Mouse (Mus musculus) adipocyte (in vitro differentiated cells): Measurements from ENCODE around the gene Sema4d.

Experiments
- DNase-seq: peaks from one replicate; pipeline ENCODE4 v3.0.0-alpha.2; 2016; ENCODE audit warnings: low spot score

The Sema4d gene

DNA sequence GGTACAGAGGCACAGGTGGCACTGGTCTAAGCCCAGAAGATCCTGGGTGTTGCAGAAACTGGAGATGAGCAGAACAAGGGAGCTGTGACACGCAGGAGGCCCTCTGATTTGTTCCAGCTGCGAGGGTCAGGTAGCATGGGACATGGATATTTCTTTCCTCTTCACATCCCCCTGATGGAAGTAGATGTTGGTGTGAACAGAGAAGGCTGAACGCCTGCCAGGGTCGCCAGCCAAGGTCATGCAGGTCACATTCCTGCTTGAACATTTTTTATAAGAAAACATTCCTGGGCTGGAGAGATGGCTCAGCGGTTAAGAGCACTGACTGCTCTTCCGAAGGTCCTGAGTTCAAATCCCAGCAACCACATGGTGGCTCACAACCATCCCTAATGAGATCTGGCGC lies 66.2 kb downstream of the Sema4d start:
- no peak for DNase-seq

DNA sequence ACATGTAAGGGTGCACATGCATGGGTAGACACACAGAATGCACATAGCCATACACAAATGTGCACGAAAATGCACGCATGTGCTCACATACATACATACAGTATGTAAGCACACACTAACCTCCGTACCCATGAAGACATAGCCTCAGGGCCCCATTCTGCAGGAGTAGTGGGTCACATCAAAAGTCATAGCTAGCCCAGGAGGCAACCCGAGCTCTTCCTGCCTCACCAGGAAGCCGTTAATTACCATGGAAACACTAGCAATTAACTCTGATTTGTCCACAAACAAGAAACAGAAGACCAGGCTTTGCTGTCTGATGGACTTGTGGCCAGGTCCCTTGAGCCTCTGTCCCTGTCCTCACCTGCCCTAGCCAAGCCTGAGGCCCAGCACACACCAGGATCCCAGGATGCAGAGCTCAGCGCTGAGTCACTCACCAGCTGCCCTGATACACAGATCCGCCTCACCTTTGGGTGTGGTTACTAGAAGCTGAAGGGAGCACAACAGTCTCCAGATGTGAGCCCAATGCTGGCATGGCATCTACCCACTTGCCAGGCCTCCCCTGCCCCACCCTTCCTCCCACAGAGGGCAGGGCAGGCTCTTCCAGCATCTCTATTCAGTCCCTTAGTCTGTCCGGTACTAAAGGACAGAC lies 67.5 kb downstream of the Sema4d start:
- DNase-seq = no peak

DNA sequence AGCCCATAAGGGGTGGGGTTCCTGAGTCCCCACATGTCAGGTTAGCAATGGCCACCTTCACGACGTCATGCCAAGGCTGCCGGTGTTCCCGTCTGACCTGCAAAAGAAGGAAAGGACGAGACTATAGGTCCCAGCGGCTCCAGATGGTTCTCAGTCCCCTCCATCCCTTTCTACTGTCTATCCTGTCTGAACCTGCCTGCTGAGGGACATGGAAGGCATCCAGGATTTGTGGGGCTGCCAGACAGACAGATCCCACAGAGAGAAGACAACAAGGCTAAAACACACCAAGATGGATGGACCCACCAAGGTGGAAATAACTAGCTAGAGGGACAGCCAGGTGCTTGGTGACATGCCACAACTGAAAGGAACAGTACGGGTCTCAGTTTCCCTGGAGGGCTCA lies 68.1 kb downstream of the Sema4d start:
- no peak for DNase-seq

DNA sequence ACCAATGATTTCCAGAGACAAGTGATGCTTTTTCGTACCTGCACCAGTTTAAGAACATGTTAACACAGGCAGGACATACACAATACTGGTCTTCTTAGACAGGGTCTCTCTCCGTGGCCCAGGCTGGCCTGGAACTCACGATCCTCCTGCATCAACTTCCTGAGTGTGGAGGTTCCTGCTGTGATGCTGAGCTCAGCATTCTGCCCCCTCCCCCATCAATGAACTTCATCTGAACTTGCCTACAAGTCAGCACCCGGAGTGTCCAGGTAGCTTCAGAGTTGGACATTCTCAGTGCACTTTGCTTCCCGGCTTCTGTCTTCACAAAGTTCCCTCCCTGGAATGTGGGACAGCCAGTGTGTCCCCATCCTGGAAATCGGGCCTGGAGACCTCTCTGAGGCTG lies 69.0 kb downstream of the Sema4d start:
- no peak for DNase-seq

DNA sequence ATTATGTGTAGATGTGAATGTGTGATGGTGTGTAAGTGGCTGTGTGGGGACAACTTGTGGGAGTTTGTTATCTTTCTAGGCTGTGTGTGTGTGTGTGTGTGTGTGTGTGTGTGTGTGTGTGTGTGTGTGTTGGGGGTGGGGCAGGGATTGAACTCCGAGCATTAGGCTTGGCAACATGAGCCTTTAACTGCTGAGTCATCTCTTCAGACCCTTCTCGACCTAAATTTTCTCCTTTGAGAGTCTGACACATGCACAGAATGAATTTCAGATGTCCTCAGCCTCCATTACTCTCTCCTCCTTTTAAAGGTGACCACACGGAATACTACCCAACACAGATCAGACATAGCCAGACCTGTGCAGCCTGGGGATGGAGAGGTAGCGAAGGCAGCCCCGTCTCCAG lies 70.4 kb downstream of the Sema4d start:
- no peak for DNase-seq

DNA sequence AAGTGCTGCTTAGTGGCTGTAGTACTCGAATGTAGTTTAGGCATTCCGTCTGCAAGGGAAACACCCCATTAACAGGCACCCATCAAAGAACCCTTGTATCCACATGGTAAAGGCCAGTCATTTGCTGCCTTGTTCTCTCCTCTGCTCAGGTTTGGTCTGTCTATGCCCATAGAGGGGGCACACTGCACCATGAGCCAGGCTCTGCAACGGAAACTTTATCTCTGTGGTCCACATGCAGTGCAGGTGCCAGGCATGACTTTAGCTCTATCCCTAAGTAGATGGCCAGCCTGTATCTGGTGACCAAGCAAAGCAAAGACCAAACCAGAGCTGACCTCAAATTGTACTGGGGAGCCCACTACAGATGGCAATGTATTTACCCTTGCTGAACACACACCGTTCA lies 73.0 kb downstream of the Sema4d start:
- DNase-seq = no peak

DNA sequence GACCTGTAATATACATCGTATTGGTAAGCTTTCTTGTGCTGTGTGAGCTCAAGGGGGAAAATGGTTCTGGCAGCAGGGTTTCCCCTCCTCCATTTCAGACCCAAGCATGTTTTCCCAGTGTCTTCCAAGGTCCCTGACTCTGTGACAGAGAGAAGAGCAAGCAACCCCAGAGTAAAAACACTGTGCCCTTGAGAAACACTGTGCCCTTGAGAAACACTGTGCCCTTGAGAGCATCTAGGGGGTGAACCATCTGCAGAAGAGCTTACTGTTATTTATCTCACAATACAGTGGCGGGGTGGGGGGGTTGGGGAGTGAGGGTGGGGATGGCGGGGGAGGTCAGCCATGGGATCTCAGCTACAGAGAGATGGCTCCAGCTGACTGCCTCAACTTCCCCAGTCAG lies 74.3 kb downstream of the Sema4d start:
- no peak for DNase-seq

DNA sequence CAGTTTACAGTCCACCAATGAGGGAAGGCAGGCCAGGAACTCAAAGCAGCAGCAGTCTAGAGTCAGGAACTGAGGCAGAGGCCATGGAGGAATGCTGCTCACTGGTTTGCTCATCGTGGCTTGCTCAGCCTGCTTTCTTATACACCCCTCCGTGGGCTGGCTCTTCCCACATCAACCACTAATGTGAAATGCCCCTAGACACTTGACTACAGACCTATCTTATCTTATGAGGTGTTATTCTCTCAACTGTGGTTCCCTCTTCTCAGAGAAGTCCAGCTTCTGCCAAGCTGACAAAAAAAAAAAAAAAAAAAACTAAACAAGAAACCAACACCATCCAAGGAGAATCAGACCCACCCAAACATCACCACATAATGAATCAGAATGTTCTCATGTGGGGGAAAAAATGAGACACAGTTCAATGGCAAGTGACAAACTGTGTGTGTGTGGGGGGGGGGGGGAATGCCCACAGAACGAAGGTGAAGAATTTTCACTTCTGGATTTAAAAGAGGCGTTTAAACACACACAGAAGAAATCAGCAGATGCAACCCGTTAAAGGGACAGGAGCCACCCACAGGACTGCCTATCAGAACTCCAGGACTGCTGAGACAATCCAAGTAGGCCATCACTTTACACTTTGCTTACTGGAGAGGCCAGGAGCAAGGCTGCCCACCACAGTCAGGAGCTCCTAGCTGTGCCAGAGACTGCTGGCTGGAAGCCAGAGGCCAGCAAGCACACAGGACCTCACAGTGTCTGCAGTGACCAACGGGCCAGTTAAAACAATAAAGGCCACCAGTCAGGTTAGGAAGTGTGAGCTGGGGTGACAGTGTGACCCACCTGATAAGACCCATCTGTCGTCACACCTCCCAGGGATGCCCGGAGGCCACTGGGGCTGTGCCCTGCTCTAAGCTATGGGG lies 76.9 kb downstream of the Sema4d start:
- no peak for DNase-seq

DNA sequence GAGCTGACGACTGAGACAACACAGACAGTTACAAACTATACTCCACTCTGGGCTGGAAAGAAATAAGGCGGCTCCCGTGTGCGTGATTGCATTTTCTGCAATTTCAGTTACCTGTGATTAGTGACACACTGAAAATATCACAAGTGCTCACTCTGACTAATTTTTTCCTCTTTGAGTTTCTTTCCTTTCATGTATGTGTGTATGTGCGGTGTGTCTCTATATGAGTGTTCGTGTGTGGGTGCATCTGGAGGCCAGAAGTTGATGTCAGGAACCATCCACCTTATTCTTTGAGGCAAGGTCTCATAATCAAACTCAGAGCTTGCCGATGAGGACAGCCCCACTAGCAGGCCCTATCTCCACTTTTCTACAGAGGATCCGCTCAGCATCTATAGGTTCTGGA lies 81.5 kb downstream of the Sema4d start:
- DNase-seq = no peak

DNA sequence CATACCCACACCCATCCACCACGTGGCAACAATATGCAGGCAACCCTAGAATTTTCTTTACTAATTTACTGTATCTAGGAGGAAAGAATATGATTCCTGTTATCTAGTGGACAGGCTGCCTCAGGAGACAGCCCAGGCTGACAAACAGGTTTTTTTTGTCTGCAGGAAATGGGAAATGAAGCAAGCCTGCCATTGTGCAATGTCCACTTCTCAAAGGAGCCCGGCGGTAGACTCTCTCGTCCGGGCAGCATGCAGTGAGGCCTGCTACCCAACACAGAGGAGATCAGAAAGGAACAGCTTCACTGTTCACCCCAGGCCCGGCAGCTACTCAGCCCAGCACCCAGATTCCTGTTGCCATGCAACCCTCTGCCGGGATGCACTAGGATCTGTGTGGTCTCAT lies 82.8 kb downstream of the Sema4d start:
- DNase-seq = peak; percentile 43

DNA sequence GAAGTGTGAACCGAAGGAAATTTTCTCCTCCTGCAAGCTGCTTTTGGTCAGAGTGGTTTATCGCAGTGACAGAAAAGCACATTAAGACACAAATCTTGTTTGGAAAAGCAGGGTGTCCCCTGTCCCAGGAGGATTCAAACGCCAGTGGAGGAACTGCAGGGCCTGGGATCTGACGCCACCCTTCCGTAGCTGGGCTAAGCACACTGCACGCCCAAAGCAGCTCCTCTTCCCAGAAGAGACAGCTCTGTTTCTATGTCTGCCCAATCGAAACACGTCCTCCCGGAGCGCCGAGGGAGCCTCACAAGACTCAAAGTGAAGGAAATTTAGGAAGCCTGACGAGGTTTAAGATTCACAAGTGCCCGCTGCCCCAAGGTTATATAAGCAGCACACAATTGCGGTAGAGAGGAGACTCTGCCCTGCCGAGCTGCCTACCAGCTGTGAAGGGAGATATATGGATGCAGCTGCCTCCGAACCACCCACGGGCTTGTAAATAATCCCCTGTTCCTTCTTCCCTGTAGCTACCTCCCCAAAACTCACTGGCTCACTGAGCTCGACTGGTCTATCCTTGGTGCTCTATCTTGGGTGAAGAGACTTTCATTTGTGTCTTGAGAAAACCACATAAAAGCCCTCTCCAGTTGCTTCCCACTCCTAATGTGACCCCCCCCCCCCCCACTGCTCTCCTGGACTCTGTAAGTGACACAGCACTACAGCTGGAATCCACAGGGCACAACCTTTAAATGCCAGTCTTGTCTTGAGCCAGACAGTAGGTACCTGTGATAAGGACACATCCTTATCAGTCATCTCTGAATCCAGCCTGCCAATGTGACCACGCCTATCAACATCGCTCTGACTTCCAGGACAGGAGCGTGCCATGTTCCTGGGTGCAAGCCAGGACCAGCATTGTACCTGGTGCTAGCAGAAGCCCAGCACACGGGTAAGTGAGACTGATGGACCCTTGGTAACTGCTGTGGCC lies 87.4 kb downstream of the Sema4d start:
- DNase-seq = no peak

DNA sequence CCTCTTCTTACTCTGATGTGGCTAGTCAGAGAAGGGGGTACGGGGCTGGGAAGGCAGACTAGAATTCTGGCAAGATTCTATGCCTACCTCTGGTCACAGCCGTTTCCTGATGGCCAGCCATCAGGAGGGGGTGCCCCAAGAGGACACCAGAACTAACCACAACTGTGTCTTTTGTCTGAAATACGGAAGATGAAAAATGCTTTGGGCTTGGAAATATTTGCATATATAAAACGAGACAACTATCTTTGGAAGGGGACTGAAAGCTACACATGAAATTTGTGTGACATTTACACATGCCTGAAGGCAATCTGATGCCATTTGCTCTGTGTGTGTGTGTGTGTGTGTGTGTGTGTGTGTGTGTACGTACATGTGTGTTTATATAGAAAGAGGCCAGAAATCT lies 89.7 kb downstream of the Sema4d start:
- DNase-seq = no peak

DNA sequence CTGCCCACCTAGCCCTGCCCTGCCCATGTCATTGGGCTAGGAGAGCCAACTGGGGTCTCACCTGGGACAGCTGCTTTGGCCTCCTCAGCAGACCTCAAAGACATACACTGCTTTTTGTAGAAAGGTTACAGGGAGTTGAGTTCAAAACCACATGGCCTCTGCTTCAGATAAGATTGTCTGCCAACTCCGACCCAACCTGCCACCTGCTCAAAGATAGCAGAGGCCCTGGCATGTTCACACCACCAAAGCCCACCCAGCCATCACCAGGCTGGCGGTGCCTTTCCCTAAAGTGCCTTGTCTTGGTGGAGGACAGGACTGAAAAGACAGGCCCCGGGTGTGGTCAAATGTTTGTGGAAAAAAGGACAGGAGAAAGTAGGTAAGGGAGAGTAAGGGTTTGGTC lies 95.2 kb downstream of the Sema4d start:
- DNase-seq = no peak

DNA sequence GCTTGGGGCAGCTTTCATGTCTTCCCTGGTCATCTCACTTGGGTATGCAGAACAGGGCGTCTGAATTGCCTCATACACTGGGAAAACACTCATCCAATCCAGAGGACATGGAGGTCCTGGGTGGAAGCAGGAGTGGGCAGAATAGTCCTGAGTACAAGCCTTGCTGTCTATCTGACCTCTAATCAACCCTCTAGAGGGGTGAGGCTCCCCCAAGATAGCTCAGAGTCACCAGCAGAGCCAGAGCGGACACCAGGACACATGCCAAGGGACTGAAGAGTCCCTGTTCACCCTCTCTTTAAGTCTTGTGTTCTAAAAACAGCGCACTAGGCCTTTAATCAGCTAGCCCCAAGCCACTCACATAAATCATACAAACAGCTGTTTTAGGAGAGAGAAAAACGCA lies 95.7 kb downstream of the Sema4d start:
- no peak for DNase-seq

DNA sequence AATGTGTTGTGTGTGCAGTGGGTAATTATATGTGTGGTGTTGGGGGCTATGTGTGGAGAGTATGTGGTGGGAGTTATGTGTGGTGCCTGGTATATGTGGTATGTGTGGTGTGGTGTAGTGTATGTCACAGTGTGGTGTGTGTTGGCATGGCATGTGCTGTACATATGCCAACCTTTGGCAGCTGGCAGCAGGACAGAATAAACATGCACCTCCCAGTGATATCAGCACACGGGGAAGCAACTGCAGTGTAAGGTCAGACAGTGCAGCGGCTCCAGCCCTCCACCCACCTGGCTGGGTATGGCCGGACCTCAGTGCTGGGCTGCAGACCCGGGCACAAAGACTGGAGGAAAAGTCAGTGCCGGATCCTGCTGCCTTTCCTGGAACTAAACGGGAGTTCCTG lies 96.1 kb downstream of the Sema4d start:
- no peak for DNase-seq

DNA sequence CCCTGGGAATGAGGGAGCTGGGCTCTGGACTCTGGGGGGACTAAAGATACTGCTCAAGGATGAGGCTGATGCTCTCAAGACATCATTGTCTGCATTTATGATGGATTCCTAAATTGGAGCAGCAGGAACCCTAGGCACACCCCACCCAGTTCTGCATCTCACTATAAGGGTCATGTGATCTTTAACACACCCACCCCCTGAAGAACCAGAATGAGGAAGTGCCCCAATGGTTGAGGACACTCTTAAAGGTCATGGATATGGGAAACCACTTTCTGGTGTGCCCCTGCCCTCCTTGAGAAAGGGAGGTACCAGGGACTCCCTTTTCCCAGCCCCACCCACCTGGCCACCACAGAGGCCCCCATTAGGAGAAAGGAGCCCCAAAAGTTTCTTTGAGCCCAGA lies 97.1 kb downstream of the Sema4d start:
- no peak for DNase-seq

DNA sequence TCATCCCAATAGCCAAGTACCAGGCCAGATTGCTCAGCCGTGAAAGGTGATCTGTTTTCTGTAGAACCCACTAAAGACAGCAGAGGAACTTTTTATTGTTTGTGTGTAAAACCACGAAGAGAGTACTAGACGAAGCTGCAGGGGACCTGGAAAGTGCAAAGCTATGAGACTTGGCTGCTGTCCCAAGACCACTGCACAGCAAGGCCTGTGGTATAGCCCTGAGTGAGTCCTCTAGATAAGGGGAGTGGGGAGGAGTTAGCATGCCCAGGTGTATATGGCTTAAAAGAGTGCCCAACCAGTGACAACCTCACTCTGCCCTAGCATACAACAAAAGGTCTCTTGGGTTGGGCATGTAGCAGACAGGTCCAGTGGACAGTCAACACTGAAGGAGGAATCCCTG lies 104.9 kb downstream of the Sema4d start:
- DNase-seq = no peak

DNA sequence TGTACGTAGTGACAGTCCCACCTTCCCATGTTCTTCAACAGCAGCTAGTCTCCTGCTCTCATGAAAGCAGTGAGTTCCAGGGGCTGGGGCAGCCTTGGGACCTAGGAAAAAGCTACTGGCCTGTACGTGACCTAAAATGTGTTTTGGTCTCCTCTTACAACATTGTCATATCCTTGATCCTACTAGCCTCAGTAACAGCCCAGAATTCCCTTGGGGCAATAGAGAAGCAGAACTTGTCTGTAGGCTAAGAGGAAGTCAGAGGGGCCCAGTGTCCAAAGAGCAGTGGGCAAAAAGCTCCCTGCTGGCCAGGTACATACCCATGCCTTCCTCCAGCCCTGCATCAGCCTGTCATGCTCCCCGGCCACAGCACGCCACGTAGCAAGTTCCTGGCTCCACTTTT lies 106.6 kb downstream of the Sema4d start:
- DNase-seq = no peak

DNA sequence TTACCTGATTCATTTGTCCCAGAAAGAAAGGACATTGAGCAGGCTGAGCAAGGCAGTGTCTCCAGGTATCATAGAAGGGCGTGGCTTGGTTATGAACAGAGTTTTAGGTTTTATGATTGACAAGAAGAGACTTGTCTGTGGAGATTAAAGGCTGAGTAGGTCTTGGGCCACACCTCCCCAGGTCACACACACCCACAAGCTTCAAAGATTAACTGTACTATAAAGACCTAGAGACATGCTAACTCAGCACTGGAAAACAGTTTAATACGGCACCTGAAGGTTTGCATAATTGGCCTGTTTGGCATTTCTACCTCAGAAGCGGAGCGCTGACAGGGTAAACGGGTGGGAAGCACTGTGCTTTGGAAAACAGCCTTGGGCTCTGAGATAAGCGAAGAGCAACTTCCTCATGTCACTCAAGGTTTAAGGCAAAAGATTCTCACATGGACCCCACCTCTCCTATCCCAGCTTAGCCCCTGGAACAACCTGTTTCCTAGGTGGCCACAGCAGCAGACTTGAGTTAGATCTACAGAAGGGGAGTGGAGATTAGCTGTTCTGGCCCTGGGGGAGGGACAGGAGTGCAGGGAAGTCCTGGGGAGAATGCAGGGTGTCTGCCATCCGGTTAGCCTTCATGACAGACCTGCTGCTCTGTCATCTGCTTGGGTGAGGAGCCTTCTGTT lies 108.1 kb downstream of the Sema4d start:
- no peak for DNase-seq

DNA sequence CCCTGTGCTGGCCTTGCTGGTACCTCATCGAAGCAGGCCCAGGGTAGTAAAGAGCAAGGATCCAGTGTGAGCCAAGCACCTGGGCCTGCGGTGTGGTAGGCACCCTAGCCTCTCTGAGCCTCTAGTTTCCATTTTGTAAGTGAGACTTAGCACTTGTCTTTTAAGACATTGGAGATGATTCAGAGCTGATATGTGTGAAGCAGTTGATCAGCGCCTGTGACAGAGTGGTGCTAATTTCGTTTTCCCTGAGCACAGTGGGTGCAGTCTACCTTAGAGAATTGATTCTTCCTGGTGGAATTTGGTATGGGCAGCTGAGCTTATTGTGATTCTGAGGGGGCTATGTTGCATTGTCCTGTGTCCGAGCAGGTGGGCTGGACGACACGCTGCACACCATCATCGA lies 111.9 kb downstream of the Sema4d start:
- no peak for DNase-seq

DNA sequence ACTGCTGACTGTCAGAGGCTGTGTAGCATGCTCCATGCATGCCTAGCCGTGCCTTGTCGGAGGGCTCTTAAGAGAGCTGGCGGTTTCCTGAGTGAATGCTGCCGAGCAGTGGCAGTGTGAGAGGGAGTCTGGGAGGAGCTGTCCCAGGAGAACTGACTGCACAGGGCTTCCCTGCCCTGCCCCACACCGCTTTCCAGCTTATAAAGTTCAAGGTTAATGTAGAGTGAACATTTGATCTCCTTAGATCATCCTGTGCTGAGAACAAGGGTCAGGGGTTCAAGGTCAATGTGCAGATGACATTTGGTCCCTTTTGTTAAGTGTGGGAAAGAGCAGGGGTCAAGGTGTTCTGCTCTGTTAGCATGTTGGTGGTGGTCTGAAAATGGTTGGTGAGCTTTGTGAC lies 112.5 kb downstream of the Sema4d start:
- no peak for DNase-seq

DNA sequence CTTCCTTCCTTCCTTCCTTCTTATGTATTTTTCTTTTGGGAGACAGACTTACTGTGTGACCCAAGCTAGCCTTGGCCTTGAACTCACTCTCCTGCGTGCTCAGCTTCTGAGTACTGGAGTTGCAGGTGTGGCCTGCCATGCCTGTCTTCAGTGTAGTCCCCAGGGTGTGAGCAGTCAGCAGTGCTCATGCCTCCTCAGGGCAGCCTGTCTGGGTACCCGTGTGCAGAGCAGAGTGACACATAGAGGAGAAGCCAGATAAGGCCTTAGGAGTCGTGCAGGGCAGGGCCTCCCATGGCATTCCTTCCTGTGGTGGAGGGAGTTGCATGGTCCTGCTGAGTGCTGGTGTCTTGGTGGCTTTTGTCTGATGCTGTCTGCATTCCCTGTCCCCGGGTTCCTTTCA lies 114.2 kb downstream of the Sema4d start:
- no peak for DNase-seq
